Mouse (Mus musculus) heart, embryonic 13.5 days (tissue): ENCODE measurements around the gene Espnl. TPM values are rescaled to one million over a fixed set of nuclear protein-coding genes. Genes with fewer than 3 reads are reported as not detected.

Experiments
- ATAC-seq: fragments of 200-750 bp; cut with Nextera tagmentation; 2 replicates; pipeline ENCODE4 v1.8.0; 2017; ENCODE audit warnings: moderate TSS enrichment; ENCODE audit not compliant: insufficient number of reproducible peaks, low FRiP score, low TSS enrichment; ENCODE audit errors: extremely low read depth
- H3K27ac ChIP-seq: fragments of 300-500 bp; sonication (generic); replicated peaks from 2 replicates; pipeline ENCODE4 v1.5.1; 2015; ENCODE audit warnings: moderate library complexity, mild to moderate bottlenecking, inconsistent platforms
- H3K27me3 ChIP-seq: fragments of 300-500 bp; sonication (generic); replicated peaks from 2 replicates; pipeline ENCODE4 v1.6.1; 2015; ENCODE audit warnings: mild to moderate bottlenecking, inconsistent platforms
- H3K36me3 ChIP-seq: fragments of 300-500 bp; sonication (generic); 2 replicates; pipeline ENCODE4 v1.6.1; 2015; ENCODE audit warnings: mild to moderate bottlenecking, inconsistent platforms
- H3K4me1 ChIP-seq: fragments of 300-500 bp; sonication (generic); 2 replicates; pipeline ENCODE4 v1.6.1; 2015; ENCODE audit warnings: inconsistent platforms
- H3K4me2 ChIP-seq: fragments of 300-500 bp; sonication (generic); 2 replicates; pipeline ENCODE4 v1.6.1; 2015; ENCODE audit warnings: inconsistent platforms, mild to moderate bottlenecking, moderate library complexity
- H3K4me3 ChIP-seq: fragments of 300-500 bp; sonication (generic); 2 replicates; pipeline ENCODE4 v1.5.1; 2015; ENCODE audit warnings: moderate library complexity, mild to moderate bottlenecking, inconsistent platforms
- H3K9ac ChIP-seq: fragments of 300-500 bp; sonication (generic); 2 replicates; pipeline ENCODE4 v1.6.1; 2015; ENCODE audit warnings: inconsistent platforms, mild to moderate bottlenecking, moderate library complexity
- H3K9me3 ChIP-seq: fragments of 300-500 bp; sonication (generic); 2 replicates; pipeline ENCODE4 v1.6.1; 2016; ENCODE audit warnings: inconsistent platforms
- WGBS: fragments of 180-500 bp; shearing (Covaris S2); methylation state at CpG from one replicate; pipeline ENCODE4 v1.1.7; 2015; ENCODE audit warnings: mixed read lengths; 5-methylcytosine and 5-hydroxymethylcytosine counted together
- polyA plus RNA-seq: library from polyadenylated mRNA; unstranded; fragments of >200 nt; fragmentation: Nextera tagmentation; extraction: Ambion mirVana; gene quantifications from 2 replicates; pipeline ENCODE4 v1.2.1, GENCODE M21; 2015

Espnl gene
- polyA plus RNA-seq, 1 experiment from 2014 or later = 0.07 TPM

- ATAC-seq = peak; percentile 99
- Histone ChIP-seq H3K9me3 (no peaks in the 10 kb centered on the region), H3K4me2 (peak within 1 kb of the TSS; percentile 80), H3K4me3 (peak within 1 kb of the TSS; percentile 91), H3K27ac (no peak within 1 kb of the TSS), H3K4me1 (peaks cover 18% of the 10 kb centered on the region), H3K27me3 (no peaks in the 10 kb centered on the region), H3K9ac (peak within 1 kb of the TSS; percentile 90), H3K36me3 (peaks cover 24% of the 10 kb centered on the region)
- WGBS = 1% methylated on average over 63 of the region's 65 CpGs
Observed at GRCm38 (mm10) chr1:91297799-91298744, 23.8 kb upstream of the Espnl start, which contains the start of gene Scly. Scly (plus strand) TSS chr1:91298338.

- Histone ChIP-seq H3K36me3 (peaks cover 32% of the 10 kb centered on the region), H3K9ac (peak overlapping the region; percentile 90), H3K27ac (no peak overlapping the region), H3K9me3 (no peaks in the 10 kb centered on the region), H3K4me3 (peak overlapping the region; percentile 91), H3K4me1 (peaks cover 18% of the 10 kb centered on the region), H3K27me3 (no peaks in the 10 kb centered on the region), H3K4me2 (peak overlapping the region; percentile 80)
- ATAC-seq = no peak
- WGBS = 76% methylated on average over 13 of the region's 13 CpGs
Observed at GRCm38 (mm10) chr1:91299026-91299706, 22.7 kb upstream of the Espnl start.

DNA sequence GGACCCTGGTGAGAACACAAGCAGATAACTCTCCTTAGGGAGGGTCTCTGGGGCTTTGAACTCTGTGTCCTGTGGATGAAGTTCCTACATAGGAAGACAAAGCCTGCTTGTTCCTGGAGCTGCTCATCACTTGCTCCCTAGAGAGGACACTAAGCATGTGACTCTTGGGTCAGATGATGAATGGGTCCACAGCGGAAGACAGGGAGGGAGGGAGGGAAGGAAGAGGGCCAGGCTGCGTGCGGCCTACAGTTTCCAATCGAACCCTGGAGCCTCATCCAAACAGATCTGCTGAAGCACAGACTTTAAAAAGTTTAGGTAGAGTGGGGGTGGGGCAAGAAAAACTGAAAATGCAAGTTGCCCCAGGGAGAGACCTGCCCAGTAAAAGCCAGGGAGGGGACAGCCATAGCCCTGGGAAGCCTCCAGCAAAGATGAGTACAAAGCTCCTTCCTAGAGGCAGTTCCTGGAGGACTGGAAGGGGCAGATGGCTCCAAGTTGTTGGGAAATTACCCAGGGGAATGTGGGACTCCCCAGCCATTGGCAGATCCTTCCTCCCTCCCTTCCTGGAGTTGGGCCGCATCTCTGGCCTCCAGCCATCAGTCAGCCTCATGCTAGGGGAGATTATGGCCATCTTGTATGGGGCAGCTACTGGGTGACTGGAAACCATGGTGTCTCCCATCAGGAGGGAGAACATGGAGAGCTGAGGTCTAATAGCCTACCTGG lies 22.0 kb upstream of the Espnl start:
- H3K9ac ChIP-seq = peak overlapping the region; percentile 90; the same call in 1 of the 2 replicates

DNA sequence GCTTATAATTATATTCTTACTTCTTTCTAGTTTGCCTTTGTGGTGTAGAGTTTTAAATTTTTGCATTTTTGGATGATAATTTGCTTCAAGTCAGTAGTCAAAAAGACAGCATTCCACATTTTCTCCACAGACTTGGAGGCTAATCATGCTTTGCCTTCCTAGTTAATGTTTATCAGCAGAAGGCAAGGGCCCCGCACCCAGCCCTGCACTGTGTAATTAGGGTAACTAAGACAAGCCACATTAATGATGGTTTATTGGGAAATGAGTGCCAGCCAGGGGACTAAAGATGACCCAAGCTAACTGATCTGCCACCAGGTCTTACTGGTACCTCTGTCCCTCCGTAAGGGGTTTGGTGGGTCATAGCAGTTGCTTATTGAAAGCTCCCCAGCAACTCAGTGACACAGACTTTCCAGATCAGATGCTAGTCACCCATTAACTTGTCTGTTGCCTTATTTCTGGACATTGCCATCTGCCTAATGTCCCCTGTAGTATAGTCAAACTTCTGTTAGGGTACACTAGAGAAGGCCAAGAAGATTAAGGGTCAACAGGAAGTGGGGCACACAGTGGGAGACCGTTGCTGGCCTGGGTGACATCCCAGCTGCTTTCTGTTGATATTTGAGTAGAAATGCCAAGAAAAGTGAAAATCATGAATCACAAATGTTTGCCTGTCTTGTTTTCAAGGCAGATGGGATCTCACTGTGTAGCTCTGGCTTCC lies 20.5 kb upstream of the Espnl start:
- H3K4me1 ChIP-seq = peaks cover 18% of the 10 kb centered on the region
- H3K4me2 ChIP-seq = no peak overlapping the region
- H3K9me3 ChIP-seq = no peaks in the 10 kb centered on the region
- no peak overlapping the region for H3K27ac ChIP-seq
- peaks cover 41% of the 10 kb centered on the region for H3K36me3 ChIP-seq
- ATAC-seq = no peak
- H3K9ac ChIP-seq = no peak overlapping the region
- no peak overlapping the region for H3K4me3 ChIP-seq
- H3K27me3 ChIP-seq = no peaks in the 10 kb centered on the region
- 81% methylated on average over 3 of the region's 3 CpGs for WGBS

More for the DNA sequence above, 22.0 kb upstream of the Espnl start:
- no peaks in the 10 kb centered on the region for H3K27me3 ChIP-seq
- H3K4me3 ChIP-seq = no peak overlapping the region; the same call in 1 of the 2 replicates
- no peaks in the 10 kb centered on the region for H3K9me3 ChIP-seq
- H3K4me2 ChIP-seq = peak overlapping the region; percentile 80; the same call in 1 of the 2 replicates
- H3K4me1 ChIP-seq = peaks cover 18% of the 10 kb centered on the region
- H3K27ac ChIP-seq = no peak overlapping the region
- peaks cover 33% of the 10 kb centered on the region for H3K36me3 ChIP-seq
- ATAC-seq = no peak
- WGBS = 78% methylated on average over 5 of the region's 5 CpGs

DNA sequence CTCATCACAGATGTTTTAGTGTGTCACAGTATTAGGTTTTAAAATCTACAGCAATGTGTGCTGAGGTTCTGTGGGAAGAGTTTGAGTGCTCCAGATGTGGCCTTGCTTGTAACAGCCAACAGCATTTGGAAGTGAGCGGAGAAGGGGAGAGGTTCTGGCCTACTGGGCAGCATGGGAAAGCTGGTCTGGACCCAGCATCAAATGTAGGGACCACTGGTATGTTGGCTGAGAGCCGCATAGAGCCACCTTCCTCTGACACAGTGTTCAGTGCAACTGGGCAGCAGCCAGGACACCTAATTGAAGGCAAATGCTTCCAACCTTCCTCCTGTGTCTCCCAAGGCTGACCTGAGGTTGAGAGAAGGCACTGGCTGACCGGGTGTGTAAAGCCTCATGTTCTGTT lies 19.9 kb upstream of the Espnl start:
- Histone ChIP-seq H3K9me3 (no peaks in the 10 kb centered on the region), H3K4me2 (no peak overlapping the region), H3K27ac (no peak overlapping the region), H3K4me3 (no peak overlapping the region), H3K36me3 (peaks cover 47% of the 10 kb centered on the region), H3K4me1 (peaks cover 18% of the 10 kb centered on the region), H3K9ac (no peak overlapping the region), H3K27me3 (no peaks in the 10 kb centered on the region)
- ATAC-seq = no peak
- 86% methylated on average over 3 of the region's 3 CpGs for WGBS

DNA sequence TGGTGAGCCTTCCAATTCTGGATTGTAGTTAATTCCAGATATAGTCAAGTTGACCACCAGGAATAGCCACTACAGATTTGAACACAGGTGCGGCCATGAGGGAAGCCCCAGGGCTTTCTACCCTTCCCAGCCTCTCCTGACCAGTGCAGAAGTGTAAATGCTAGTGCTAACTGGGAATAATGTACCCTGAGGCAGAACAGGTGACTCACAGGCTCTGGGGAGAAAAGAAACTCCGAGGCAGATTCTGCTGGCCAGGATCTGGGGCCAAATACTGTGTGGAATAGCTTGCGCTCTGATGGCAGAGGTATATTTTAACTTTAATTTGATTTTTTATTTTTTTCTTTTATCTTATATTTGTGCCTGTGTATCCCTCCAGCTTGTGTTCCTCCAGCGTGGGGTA lies 17.3 kb upstream of the Espnl start:
- Histone ChIP-seq H3K4me3 (no peak overlapping the region), H3K9ac (no peak overlapping the region), H3K9me3 (no peaks in the 10 kb centered on the region), H3K4me1 (peaks cover 4% of the 10 kb centered on the region; the same call in 1 of the 2 replicates), H3K27me3 (no peaks in the 10 kb centered on the region), H3K36me3 (peaks cover 73% of the 10 kb centered on the region), H3K4me2 (no peak overlapping the region), H3K27ac (no peak overlapping the region)
- 87% methylated on average over 4 of the region's 4 CpGs for WGBS
- no peak for ATAC-seq

DNA sequence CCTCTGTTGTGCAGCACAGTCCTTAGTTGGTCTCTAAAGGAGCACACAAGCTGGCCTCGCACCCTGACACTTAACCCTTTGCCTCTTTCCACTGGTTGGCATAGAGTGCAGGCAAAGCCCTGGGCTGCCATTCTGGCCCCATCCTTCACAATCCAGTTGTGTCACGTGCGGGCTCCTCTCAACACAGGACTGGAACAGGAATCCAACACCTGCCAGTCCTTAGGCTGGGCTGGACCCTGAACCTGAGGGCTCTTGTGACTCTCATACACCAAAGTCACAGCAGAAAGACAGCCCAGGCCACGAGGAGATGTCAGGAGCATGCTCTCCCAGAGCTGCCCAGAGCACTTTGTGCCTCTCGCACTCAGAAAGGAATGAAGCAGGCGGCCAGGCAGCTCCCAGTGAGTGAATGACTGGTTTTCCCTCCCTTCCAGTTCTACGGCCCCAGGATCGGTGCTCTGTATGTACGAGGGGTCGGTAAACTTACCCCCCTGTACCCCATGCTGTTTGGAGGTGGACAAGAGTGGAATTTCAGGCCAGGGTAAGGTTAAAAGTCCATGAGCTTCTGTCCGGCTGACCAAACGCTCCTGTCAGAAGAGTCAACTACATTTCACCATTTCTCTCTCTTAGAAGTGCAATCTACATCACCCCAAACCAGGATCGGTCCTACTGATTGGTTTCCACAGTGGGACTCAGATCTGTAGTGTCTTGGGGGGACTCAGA lies 12.3 kb upstream of the Espnl start:
- no peak for ATAC-seq
- Histone ChIP-seq H3K9ac (no peak overlapping the region), H3K4me2 (no peak overlapping the region), H3K9me3 (0 out of 2 replicates have a peak, but pooled peaks cover 5% of the 10 kb centered on the region), H3K27ac (no peak overlapping the region), H3K27me3 (no peaks in the 10 kb centered on the region), H3K4me3 (no peak overlapping the region), H3K4me1 (peaks cover 16% of the 10 kb centered on the region), H3K36me3 (peaks cover 84% of the 10 kb centered on the region)
- 86% methylated on average over 13 of the region's 13 CpGs for WGBS

DNA sequence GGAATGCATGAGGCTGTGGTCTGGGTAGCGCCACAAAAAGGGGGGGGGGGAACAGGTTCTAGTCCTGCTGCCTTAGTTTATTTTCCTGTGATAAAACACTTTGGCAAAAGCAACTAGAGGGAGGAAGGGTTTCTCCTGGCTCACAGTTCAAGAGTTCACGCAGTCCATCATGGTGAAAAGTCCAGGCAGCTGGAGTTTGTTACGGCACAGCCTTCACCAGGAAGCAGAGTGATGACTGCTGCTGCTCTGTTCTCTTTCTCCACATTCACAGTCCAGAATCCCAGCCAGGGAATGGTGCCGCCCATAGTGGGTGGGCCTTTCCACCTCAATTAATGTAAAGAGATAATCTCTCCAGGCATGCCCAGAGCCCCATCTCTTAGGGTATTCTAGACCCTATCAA lies 9.6 kb upstream of the Espnl start:
- no peak overlapping the region for H3K4me3 ChIP-seq
- WGBS = 69% methylated on average over 4 of the region's 4 CpGs
- peaks cover 23% of the 10 kb centered on the region for H3K4me1 ChIP-seq
- no peak overlapping the region for H3K27ac ChIP-seq
- 0 out of 2 replicates have a peak, but pooled peaks cover 5% of the 10 kb centered on the region for H3K9me3 ChIP-seq
- H3K27me3 ChIP-seq = no peaks in the 10 kb centered on the region
- H3K4me2 ChIP-seq = no peak overlapping the region
- peaks cover 59% of the 10 kb centered on the region for H3K36me3 ChIP-seq
- no peak overlapping the region for H3K9ac ChIP-seq
- ATAC-seq = no peak

GRCm38 (mm10) chr1:91313251-91313650 lies 8.6 kb upstream of the Espnl start:
- Histone ChIP-seq H3K9ac (peak overlapping the region; percentile 33), H3K9me3 (0 out of 2 replicates have a peak, but pooled peaks cover 5% of the 10 kb centered on the region), H3K27me3 (no peaks in the 10 kb centered on the region), H3K36me3 (peaks cover 49% of the 10 kb centered on the region), H3K4me1 (peaks cover 33% of the 10 kb centered on the region), H3K27ac (peak overlapping the region; percentile 84), H3K4me2 (peak overlapping the region; percentile 31), H3K4me3 (no peak overlapping the region)
- ATAC-seq = no peak
- WGBS = 34% methylated on average over 5 of the region's 5 CpGs

DNA sequence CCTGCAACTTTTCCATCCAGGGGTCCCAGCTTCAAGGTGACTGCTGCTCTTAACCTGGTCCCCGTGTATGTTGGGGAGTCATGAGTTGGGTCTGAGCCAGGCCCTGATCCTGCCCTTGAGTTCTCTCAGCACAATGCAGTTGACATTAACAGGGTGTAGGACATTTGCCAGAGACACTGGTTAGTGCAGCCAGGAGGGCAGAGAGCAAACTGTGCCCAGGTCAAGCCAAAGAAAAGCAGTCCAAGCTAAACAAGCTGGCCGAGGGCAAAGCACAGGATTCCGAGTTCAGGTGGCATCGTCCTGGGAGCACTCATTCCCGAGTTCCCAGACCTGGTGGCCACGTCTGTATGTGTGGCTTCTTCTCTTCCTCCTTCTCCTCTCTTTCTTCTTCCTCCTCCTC lies 4.2 kb upstream of the Espnl start:
- no peaks in the 10 kb centered on the region; the same call in 1 of the 2 replicates for H3K27me3 ChIP-seq
- H3K4me1 ChIP-seq = peaks cover 51% of the 10 kb centered on the region
- peaks cover 6% of the 10 kb centered on the region; the same call in 1 of the 2 replicates for H3K36me3 ChIP-seq
- H3K9ac ChIP-seq = no peak overlapping the region
- WGBS = 73% methylated on average over 6 of the region's 6 CpGs
- no peak overlapping the region for H3K4me3 ChIP-seq
- no peak overlapping the region for H3K4me2 ChIP-seq
- H3K27ac ChIP-seq = peak overlapping the region; percentile 12; the same call in 1 of the 2 replicates
- no peaks in the 10 kb centered on the region for H3K9me3 ChIP-seq
- ATAC-seq = no peak
